Mouse (Mus musculus): ENCODE measurements around the gene Klk4. TPM values are rescaled to one million over a fixed set of nuclear protein-coding genes. Genes with fewer than 3 reads are reported as not detected.

Gene Klk4
- total and polyA plus RNA-seq, 2 experiments from 2014 or later: not detected

- no peak for TF ChIP-seq EP300 (IDR thresholded peaks at IDR 0.05; ENCODE audit: low read depth)
- TF ChIP-seq CTCF (IDR thresholded peaks at IDR 0.05; ENCODE audit: low read depth): no peak
- no peaks in the 10 kb centered on the region for H3K9me3 ChIP-seq (replicated peaks; ENCODE audit: control insufficient read depth, low read length)
- no peak overlapping the region for H3K4me3 ChIP-seq (ENCODE audit: low read depth, low read length)
- DNase-seq (ENCODE audit: low spot score) (no peak), ATAC-seq (ENCODE audit: insufficient read depth, low read depth) (no peak)
- no peak overlapping the region for H3K27ac ChIP-seq (ENCODE audit: low read depth)
- H3K4me1 ChIP-seq (ENCODE audit: control insufficient read depth, insufficient read depth): no peaks in the 10 kb centered on the region
- H3K9ac ChIP-seq (replicated peaks; ENCODE audit: low read depth, low read length): no peak overlapping the region
- WGBS: 39% methylated on average over 4 of the region's 4 CpGs
- H3K27me3 ChIP-seq (ENCODE audit: control insufficient read depth, insufficient read depth, low read length): no peaks in the 10 kb centered on the region
- H3K36me3 ChIP-seq (replicated peaks; ENCODE audit: control insufficient read depth, insufficient read depth, low read length): no peaks in the 10 kb centered on the region
- no peak overlapping the region for H3K4me2 ChIP-seq (ENCODE audit: low read depth, low read length)
Measured at GRCm38 (mm10) chr7:43932337-43932736, 51.4 kb downstream of the Klk4 start.

DNA sequence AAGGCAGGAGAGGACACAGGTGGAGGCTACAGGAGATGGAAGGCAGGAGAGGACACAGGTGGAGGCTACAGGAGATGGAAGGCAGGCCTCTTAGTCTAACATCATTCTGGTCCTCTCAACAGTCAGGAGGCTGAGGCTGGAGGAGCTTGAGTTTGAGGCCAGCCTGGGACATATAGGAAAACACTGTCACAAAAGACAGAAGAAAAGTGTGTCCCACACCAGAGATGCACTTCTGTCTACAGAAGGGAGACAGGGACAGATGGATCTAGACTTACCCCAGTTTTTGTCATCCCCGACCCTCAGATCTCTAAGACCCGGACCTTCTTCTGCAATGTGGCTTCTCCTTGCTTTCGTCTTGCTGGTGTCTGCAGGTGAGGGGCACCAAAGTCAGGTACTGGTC is 52.5 kb downstream of the Klk4 start, which contains the start of gene Klk15:
Gene Klk15 (plus strand): TSS at position 301 of the 400 bp plus-strand sequence.
- Histone ChIP-seq H3K4me2 (ENCODE audit: low read depth, low read length) (no peak within 1 kb of the TSS), H3K9ac (replicated peaks; ENCODE audit: low read depth, low read length) (no peak within 1 kb of the TSS), H3K4me1 (ENCODE audit: control insufficient read depth, insufficient read depth) (no peaks in the 10 kb centered on the region), H3K36me3 (replicated peaks; ENCODE audit: control insufficient read depth, insufficient read depth, low read length) (no peaks in the 10 kb centered on the region), H3K9me3 (replicated peaks; ENCODE audit: control insufficient read depth, low read length) (no peaks in the 10 kb centered on the region), H3K4me3 (ENCODE audit: low read depth, low read length) (no peak within 1 kb of the TSS), H3K27ac (ENCODE audit: low read depth) (no peak within 1 kb of the TSS), H3K27me3 (ENCODE audit: control insufficient read depth, insufficient read depth, low read length) (no peaks in the 10 kb centered on the region)
- 82% methylated on average over 3 of the region's 3 CpGs for WGBS
- ATAC-seq (ENCODE audit: insufficient read depth, low read depth): no peak
- TF ChIP-seq CTCF (IDR thresholded peaks at IDR 0.05; ENCODE audit: low read depth): no peak
- TF ChIP-seq EP300 (IDR thresholded peaks at IDR 0.05; ENCODE audit: low read depth): no peak
- DNase-seq (ENCODE audit: low spot score): no peak

DNA sequence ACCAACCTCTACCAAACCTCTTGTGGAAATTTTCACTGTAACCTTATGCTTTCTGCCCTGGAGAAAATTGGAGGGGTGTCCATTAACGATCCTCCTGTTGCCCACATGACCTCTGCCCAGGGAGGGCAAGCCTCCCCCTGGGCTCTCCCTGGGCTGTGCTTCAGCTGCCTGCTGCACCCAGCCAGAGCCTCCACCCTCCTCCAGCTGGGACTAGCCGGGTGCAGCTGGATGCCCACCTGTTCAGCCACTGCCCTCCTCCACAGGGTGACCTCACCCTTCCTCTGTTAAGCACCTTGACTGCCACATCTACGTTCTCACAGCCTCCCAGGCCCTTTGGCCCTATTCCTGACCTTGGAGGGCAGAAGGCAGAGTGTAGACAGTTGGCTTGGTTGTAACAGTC is 53.8 kb downstream of the Klk4 start:
- Histone ChIP-seq H3K27me3 (ENCODE audit: control insufficient read depth, insufficient read depth, low read length) (no peaks in the 10 kb centered on the region), H3K36me3 (replicated peaks; ENCODE audit: control insufficient read depth, insufficient read depth, low read length) (no peaks in the 10 kb centered on the region), H3K27ac (ENCODE audit: low read depth) (no peak overlapping the region), H3K4me3 (ENCODE audit: low read depth, low read length) (no peak overlapping the region), H3K4me2 (ENCODE audit: low read depth, low read length) (no peak overlapping the region), H3K9ac (replicated peaks; ENCODE audit: low read depth, low read length) (no peak overlapping the region), H3K4me1 (ENCODE audit: control insufficient read depth, insufficient read depth) (no peaks in the 10 kb centered on the region), H3K9me3 (replicated peaks; ENCODE audit: control insufficient read depth, low read length) (no peaks in the 10 kb centered on the region)
- WGBS: 52% methylated on average over 3 of the region's 3 CpGs
- no peak for DNase-seq (ENCODE audit: low spot score)
- TF ChIP-seq CTCF (IDR thresholded peaks at IDR 0.05; ENCODE audit: low read depth) (no peak), EP300 (IDR thresholded peaks at IDR 0.05; ENCODE audit: low read depth) (no peak)
- ATAC-seq (ENCODE audit: insufficient read depth, low read depth): no peak

Other genes with a start within 250 kb of the Klk4 start
- not detected in 2 replicates for gene Ceacam18, start 246.5 kb upstream of the Klk4 start, total RNA-seq (2014; rRNA removed; ENCODE audit: low replicate concordance)
- gene Ceacam18, start 246.5 kb upstream of the Klk4 start, polyA plus RNA-seq (2015; fragmentation: Nextera tagmentation; extraction: Ambion mirVana): not detected in 2 replicates
- not detected in 2 replicates for gene Siglece, start 221.0 kb upstream of the Klk4 start, total RNA-seq (2014; rRNA removed; ENCODE audit: low replicate concordance)
- gene Siglece, start 221.0 kb upstream of the Klk4 start, polyA plus RNA-seq (2015; fragmentation: Nextera tagmentation; extraction: Ambion mirVana): 0.41 and 0.56 TPM in 2 replicates
- gene Ctu1, start 209.1 kb upstream of the Klk4 start, total RNA-seq (2014; rRNA removed; ENCODE audit: low replicate concordance): 6.3 and 7.9 TPM in 2 replicates
- gene Ctu1, start 209.1 kb upstream of the Klk4 start, polyA plus RNA-seq (2015; fragmentation: Nextera tagmentation; extraction: Ambion mirVana): 3.6 and 3.9 TPM in 2 replicates
- gene Klk14, start 190.7 kb upstream of the Klk4 start, total RNA-seq (2014; rRNA removed; ENCODE audit: low replicate concordance): not detected in 2 replicates
- gene Klk14, start 190.7 kb upstream of the Klk4 start, polyA plus RNA-seq (2015; fragmentation: Nextera tagmentation; extraction: Ambion mirVana): not detected in 2 replicates
- not detected in 2 replicates for gene Klk13, start 168.6 kb upstream of the Klk4 start, total RNA-seq (2014; rRNA removed; ENCODE audit: low replicate concordance)
- not detected in 2 replicates for gene Klk13, start 168.6 kb upstream of the Klk4 start, polyA plus RNA-seq (2015; fragmentation: Nextera tagmentation; extraction: Ambion mirVana)
- not detected in 2 replicates for gene Klk12, start 112.3 kb upstream of the Klk4 start, total RNA-seq (2014; rRNA removed; ENCODE audit: low replicate concordance)
- not detected in 2 replicates for gene Klk12, start 112.3 kb upstream of the Klk4 start, polyA plus RNA-seq (2015; fragmentation: Nextera tagmentation; extraction: Ambion mirVana)
- gene Klk11, start 106.6 kb upstream of the Klk4 start, total RNA-seq (2014; rRNA removed; ENCODE audit: low replicate concordance): not detected in 2 replicates
- gene Klk11, start 106.6 kb upstream of the Klk4 start, polyA plus RNA-seq (2015; fragmentation: Nextera tagmentation; extraction: Ambion mirVana): 0.15 TPM in 1 of 2 replicates, not detected in the other
- 0.31 TPM in 1 of 2 replicates, not detected in the other for gene Klk10, start 100.1 kb upstream of the Klk4 start, total RNA-seq (2014; rRNA removed; ENCODE audit: low replicate concordance)
- gene Klk10, start 100.1 kb upstream of the Klk4 start, polyA plus RNA-seq (2015; fragmentation: Nextera tagmentation; extraction: Ambion mirVana): 0.27 and 0.52 TPM in 2 replicates
- not detected in 2 replicates for gene Klk9, start 89.3 kb upstream of the Klk4 start, total RNA-seq (2014; rRNA removed; ENCODE audit: low replicate concordance)
- gene Klk9, start 89.3 kb upstream of the Klk4 start, polyA plus RNA-seq (2015; fragmentation: Nextera tagmentation; extraction: Ambion mirVana): 0.08 TPM in 1 of 2 replicates, not detected in the other
- 9.3 and 40.6 TPM in 2 replicates for gene Klk8, start 83.6 kb upstream of the Klk4 start, total RNA-seq (2014; rRNA removed; ENCODE audit: low replicate concordance)
- gene Klk8, start 83.6 kb upstream of the Klk4 start, polyA plus RNA-seq (2015; fragmentation: Nextera tagmentation; extraction: Ambion mirVana): 16.4 and 17.0 TPM in 2 replicates
- gene Klk7, start 69.9 kb upstream of the Klk4 start, total RNA-seq (2014; rRNA removed; ENCODE audit: low replicate concordance): not detected in 2 replicates
- 0.05 TPM in 1 of 2 replicates, not detected in the other for gene Klk7, start 69.9 kb upstream of the Klk4 start, polyA plus RNA-seq (2015; fragmentation: Nextera tagmentation; extraction: Ambion mirVana)
- gene Klk6, start 56.7 kb upstream of the Klk4 start, total RNA-seq (2014; rRNA removed; ENCODE audit: low replicate concordance): not detected in 2 replicates
- not detected in 2 replicates for gene Klk6, start 56.7 kb upstream of the Klk4 start, polyA plus RNA-seq (2015; fragmentation: Nextera tagmentation; extraction: Ambion mirVana)
- gene Klk5, start 39.2 kb upstream of the Klk4 start, total RNA-seq (2014; rRNA removed; ENCODE audit: low replicate concordance): not detected in 2 replicates
- not detected in 2 replicates for gene Klk5, start 39.2 kb upstream of the Klk4 start, polyA plus RNA-seq (2015; fragmentation: Nextera tagmentation; extraction: Ambion mirVana)
- gene Klk15, start 52.6 kb downstream of the Klk4 start, total RNA-seq (2014; rRNA removed; ENCODE audit: low replicate concordance): not detected in 2 replicates
- not detected in 2 replicates for gene Klk15, start 52.6 kb downstream of the Klk4 start, polyA plus RNA-seq (2015; fragmentation: Nextera tagmentation; extraction: Ambion mirVana)
- not detected in 2 replicates for gene Klk1b8, start 69.5 kb downstream of the Klk4 start, total RNA-seq (2014; rRNA removed; ENCODE audit: low replicate concordance)
- not detected in 2 replicates for gene Klk1b8, start 69.5 kb downstream of the Klk4 start, polyA plus RNA-seq (2015; fragmentation: Nextera tagmentation; extraction: Ambion mirVana)
- not detected in 2 replicates for gene Klk1b1, start 85.6 kb downstream of the Klk4 start, total RNA-seq (2014; rRNA removed; ENCODE audit: low replicate concordance)
- gene Klk1b1, start 85.6 kb downstream of the Klk4 start, polyA plus RNA-seq (2015; fragmentation: Nextera tagmentation; extraction: Ambion mirVana): not detected in 2 replicates
- not detected in 2 replicates for gene Klk1b9, start 94.9 kb downstream of the Klk4 start, total RNA-seq (2014; rRNA removed; ENCODE audit: low replicate concordance)
- gene Klk1b9, start 94.9 kb downstream of the Klk4 start, polyA plus RNA-seq (2015; fragmentation: Nextera tagmentation; extraction: Ambion mirVana): not detected in 2 replicates
- not detected in 2 replicates for gene Klk1b11, start 114.7 kb downstream of the Klk4 start, total RNA-seq (2014; rRNA removed; ENCODE audit: low replicate concordance)
- not detected in 2 replicates for gene Klk1b11, start 114.7 kb downstream of the Klk4 start, polyA plus RNA-seq (2015; fragmentation: Nextera tagmentation; extraction: Ambion mirVana)
- not detected in 2 replicates for gene Klk1b26, start 131.0 kb downstream of the Klk4 start, total RNA-seq (2014; rRNA removed; ENCODE audit: low replicate concordance)
- not detected in 2 replicates for gene Klk1b26, start 131.0 kb downstream of the Klk4 start, polyA plus RNA-seq (2015; fragmentation: Nextera tagmentation; extraction: Ambion mirVana)
- not detected in 2 replicates for gene Klk1b27, start 171.1 kb downstream of the Klk4 start, total RNA-seq (2014; rRNA removed; ENCODE audit: low replicate concordance)
- not detected in 2 replicates for gene Klk1b27, start 171.1 kb downstream of the Klk4 start, polyA plus RNA-seq (2015; fragmentation: Nextera tagmentation; extraction: Ambion mirVana)
- not detected in 2 replicates for gene Klk1b21, start 221.2 kb downstream of the Klk4 start, total RNA-seq (2014; rRNA removed; ENCODE audit: low replicate concordance)
- not detected in 2 replicates for gene Klk1b21, start 221.2 kb downstream of the Klk4 start, polyA plus RNA-seq (2015; fragmentation: Nextera tagmentation; extraction: Ambion mirVana)
- gene Klk1b22, start 231.5 kb downstream of the Klk4 start, total RNA-seq (2014; rRNA removed; ENCODE audit: low replicate concordance): not detected in 2 replicates
- gene Klk1b22, start 231.5 kb downstream of the Klk4 start, polyA plus RNA-seq (2015; fragmentation: Nextera tagmentation; extraction: Ambion mirVana): not detected in 2 replicates

Measured in heart, postnatal 0 days (tissue).